Mouse (Mus musculus) forebrain, embryonic 15.5 days (tissue): ENCODE results near the gene Cd247. TPM values are rescaled to one million over a fixed set of nuclear protein-coding genes. Genes with fewer than 3 reads are reported as not detected.
"Not testable (repeated sequence)": the region's sequence is repeated elsewhere in the genome, so short reads cannot be mapped to it uniquely, and the experiment has no call there.

Experiments
- ATAC-seq: fragments of 200-750 bp; cut with Nextera tagmentation; replicated peaks from 2 replicates; pipeline ENCODE4 v1.8.0; 2017; ENCODE audit warnings: mild to moderate bottlenecking, moderate TSS enrichment, moderate library complexity
- H3K27ac ChIP-seq: fragments of 300-500 bp; sonication (generic); replicated peaks from 2 replicates; pipeline ENCODE4 v1.5.1; 2015; ENCODE audit warnings: mild to moderate bottlenecking, inconsistent platforms
- H3K27me3 ChIP-seq: fragments of 300-500 bp; sonication (generic); 2 replicates; pipeline ENCODE4 v1.6.1; 2015; ENCODE audit warnings: inconsistent platforms
- H3K36me3 ChIP-seq: fragments of 300-500 bp; sonication (generic); 2 replicates; pipeline ENCODE4 v1.6.1; 2015; ENCODE audit warnings: mild to moderate bottlenecking, inconsistent platforms
- H3K4me1 ChIP-seq: fragments of 300-500 bp; sonication (generic); 2 replicates; pipeline ENCODE4 v1.6.1; 2015; ENCODE audit warnings: inconsistent platforms
- H3K4me2 ChIP-seq: fragments of 300-500 bp; sonication (generic); replicated peaks from 2 replicates; pipeline ENCODE4 v1.6.1; 2015; ENCODE audit warnings: mild to moderate bottlenecking, inconsistent platforms
- H3K4me3 ChIP-seq: fragments of 300-500 bp; sonication (generic); 2 replicates; pipeline ENCODE4 v1.5.1; 2015; ENCODE audit warnings: mild to moderate bottlenecking, inconsistent platforms
- H3K9ac ChIP-seq: fragments of 300-500 bp; sonication (generic); replicated peaks from 2 replicates; pipeline ENCODE4 v1.6.1; 2015; ENCODE audit warnings: mild to moderate bottlenecking, inconsistent platforms
- H3K9me3 ChIP-seq: fragments of 300-500 bp; sonication (generic); 2 replicates; pipeline ENCODE4 v1.6.1; 2016; ENCODE audit warnings: inconsistent platforms
- WGBS: fragments of 180-500 bp; shearing (Covaris S2); methylation state at CpG from one replicate; pipeline ENCODE4 v1.1.7; 2015; ENCODE audit warnings: mixed read lengths; 5-methylcytosine and 5-hydroxymethylcytosine counted together
- polyA plus RNA-seq: library from polyadenylated mRNA; unstranded; fragments of >200 nt; fragmentation: Nextera tagmentation; extraction: Ambion mirVana; gene quantifications from 2 replicates; pipeline ENCODE4 v1.2.1, GENCODE M21; 2015

Gene Cd247
- 1.5 and 1.6 TPM in 2 replicates for polyA plus RNA-seq

DNA sequence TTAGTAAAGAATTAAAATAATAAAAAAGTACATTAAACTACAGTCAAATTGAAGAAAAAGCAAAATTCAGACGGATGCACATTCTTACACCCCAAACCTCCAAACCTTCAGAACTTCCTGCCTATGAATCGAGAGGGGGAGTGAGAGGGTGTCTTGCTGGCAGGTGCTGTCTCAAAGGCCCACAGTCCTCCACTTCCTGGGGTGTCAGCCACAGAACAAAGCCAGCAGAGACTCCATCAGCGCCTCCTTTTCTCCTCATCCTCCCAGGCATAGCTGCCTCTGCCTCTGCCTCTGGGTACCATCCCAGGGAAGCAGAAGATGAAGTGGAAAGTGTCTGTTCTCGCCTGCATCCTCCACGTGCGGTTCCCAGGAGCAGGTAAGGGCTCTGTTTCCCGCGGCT, at the start of gene Cd247:
Gene Cd247 (plus strand): TSS at position 171 of the 400 bp plus-strand sequence.
- WGBS, result 73% methylated on average over 8 of the region's 8 CpGs
- Histone ChIP-seq H3K9me3 (no peaks in the 10 kb centered on the region), H3K27ac (no peak within 1 kb of the TSS), H3K4me3 (no peak within 1 kb of the TSS), H3K27me3 (no peaks in the 10 kb centered on the region), H3K36me3 (no peaks in the 10 kb centered on the region), H3K4me1 (peaks cover 9% of the 10 kb centered on the region), H3K9ac (no peak within 1 kb of the TSS), H3K4me2 (no peak within 1 kb of the TSS)
- no peak for ATAC-seq

DNA sequence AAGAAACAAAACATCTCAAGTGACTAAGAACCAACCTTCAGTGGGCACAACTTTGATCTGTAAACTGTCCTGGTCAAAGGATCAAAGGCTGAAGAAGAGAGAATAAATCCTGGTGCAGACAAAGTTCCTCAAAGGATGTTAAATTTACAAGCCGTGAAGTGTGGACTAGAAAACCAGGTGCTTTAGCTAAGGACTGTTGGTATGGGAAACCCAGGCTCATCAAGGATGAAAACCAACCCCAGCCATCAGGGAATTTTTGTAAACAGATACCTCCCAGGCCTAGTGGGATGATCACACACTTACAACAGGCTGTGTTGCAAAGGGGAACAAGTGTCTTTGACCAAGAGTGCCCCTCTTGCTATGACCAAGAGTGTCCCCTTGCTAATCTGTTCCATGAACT, 49.5 kb upstream of the Cd247 start:
- Histone ChIP-seq H3K4me3 (no peak overlapping the region), H3K36me3 (no peaks in the 10 kb centered on the region), H3K4me1 (no peaks in the 10 kb centered on the region), H3K4me2 (no peak overlapping the region), H3K27me3 (no peaks in the 10 kb centered on the region), H3K9ac (no peak overlapping the region), H3K9me3 (no peaks in the 10 kb centered on the region), H3K27ac (no peak overlapping the region)
- no peak for ATAC-seq
- WGBS, result 90% methylated on average over 1 of the region's 1 CpGs

DNA sequence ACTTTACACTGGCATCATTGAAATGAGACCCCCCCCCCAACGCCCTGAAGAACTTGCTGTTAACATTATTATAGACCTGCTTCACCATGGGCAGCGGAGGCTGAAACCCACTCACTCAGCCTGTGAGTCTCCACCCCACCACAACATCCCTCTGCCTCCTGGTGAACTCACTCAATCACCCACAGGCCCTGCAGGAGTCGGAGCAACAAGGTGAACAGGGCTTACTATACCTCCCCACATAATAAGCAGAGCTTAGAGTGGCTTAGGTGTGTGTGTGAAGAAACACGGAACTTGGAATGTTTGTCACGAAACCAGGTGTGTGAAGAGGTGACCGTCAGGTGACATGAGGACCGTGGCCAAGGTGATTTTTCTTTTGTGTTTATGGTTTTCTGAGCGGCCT, 46.5 kb upstream of the Cd247 start:
- no peak overlapping the region for H3K4me2 ChIP-seq
- H3K27me3 ChIP-seq, result no peaks in the 10 kb centered on the region
- H3K36me3 ChIP-seq, result no peaks in the 10 kb centered on the region
- H3K4me1 ChIP-seq, result no peaks in the 10 kb centered on the region
- H3K9ac ChIP-seq, result no peak overlapping the region
- no peaks in the 10 kb centered on the region for H3K9me3 ChIP-seq
- 89% methylated on average over 8 of the region's 8 CpGs for WGBS
- no peak overlapping the region for H3K4me3 ChIP-seq
- no peak overlapping the region for H3K27ac ChIP-seq
- ATAC-seq, result no peak

DNA sequence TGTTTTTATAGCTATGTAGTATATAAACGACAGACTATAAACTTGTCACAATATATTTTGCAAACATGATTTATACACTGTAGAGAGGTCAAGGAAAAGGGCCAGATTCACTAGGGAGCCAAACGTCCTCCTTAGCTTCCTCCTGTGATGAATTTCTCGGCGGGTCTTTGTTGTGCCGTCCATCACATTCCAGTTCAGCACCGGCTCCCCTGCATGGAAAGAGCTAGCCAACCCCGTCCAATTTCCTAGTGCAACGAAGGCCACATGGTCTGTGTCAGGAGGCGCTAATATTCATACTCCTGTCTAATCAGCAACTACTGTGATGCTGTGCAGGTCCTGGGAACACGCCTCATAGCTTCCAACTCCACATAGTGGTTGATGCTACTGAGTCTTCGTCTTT, 40.4 kb upstream of the Cd247 start:
- Histone ChIP-seq H3K4me2 (no peak overlapping the region), H3K4me1 (no peaks in the 10 kb centered on the region), H3K27ac (no peak overlapping the region), H3K9ac (no peak overlapping the region), H3K9me3 (no peaks in the 10 kb centered on the region), H3K4me3 (no peak overlapping the region), H3K36me3 (no peaks in the 10 kb centered on the region), H3K27me3 (no peaks in the 10 kb centered on the region)
- WGBS, result 61% methylated on average over 11 of the region's 11 CpGs
- ATAC-seq, result no peak

DNA sequence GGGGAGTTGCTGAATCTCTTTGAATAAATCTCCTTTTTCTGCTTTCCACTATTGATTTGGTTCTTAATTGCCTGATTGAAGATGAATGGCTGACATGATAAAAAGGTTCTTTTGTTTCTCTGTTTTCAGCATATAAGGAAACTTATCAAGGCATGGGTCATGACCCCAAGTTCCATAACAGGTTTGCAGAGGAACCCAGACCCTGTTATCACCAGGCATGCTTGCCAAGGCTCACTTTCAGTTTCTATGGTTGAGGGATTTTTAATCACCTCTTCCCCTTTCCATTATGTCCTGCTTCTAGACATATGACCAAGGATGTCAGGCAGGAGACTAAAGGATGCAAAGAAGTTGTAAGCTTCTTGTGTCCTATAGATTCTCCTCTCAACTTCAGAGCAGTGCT, 37.3 kb upstream of the Cd247 start:
- no peaks in the 10 kb centered on the region for H3K9me3 ChIP-seq
- no peak overlapping the region for H3K4me3 ChIP-seq
- no peaks in the 10 kb centered on the region for H3K4me1 ChIP-seq
- H3K9ac ChIP-seq, result no peak overlapping the region
- H3K27ac ChIP-seq, result no peak overlapping the region
- no peak for ATAC-seq
- H3K27me3 ChIP-seq, result no peaks in the 10 kb centered on the region
- H3K4me2 ChIP-seq, result no peak overlapping the region
- H3K36me3 ChIP-seq, result no peaks in the 10 kb centered on the region

DNA sequence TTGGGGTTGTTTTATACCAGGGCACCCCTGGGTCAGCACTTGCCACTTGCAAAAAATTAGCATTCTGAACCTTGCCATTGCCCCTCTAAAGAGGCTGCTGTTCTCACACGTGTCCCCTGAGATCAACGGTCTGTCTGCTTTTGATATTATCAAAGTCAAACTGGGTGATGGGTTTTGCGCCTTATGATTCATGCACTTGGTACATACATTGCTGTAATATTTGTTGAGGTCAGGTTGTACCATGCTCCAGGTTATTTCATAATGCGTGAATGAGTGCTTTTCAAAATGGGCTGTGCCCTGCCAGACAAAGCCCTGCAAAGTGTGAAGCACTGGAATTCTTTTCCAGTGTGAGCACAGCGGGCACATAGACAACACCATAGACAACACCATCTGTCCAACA, 36.6 kb upstream of the Cd247 start:
- H3K4me2 ChIP-seq, result no peak overlapping the region
- H3K4me3 ChIP-seq, result no peak overlapping the region
- ATAC-seq, result no peak
- no peaks in the 10 kb centered on the region for H3K4me1 ChIP-seq
- no peaks in the 10 kb centered on the region for H3K27me3 ChIP-seq
- no peaks in the 10 kb centered on the region for H3K9me3 ChIP-seq
- no peaks in the 10 kb centered on the region for H3K36me3 ChIP-seq
- H3K27ac ChIP-seq, result no peak overlapping the region
- H3K9ac ChIP-seq, result no peak overlapping the region
- WGBS, result 86% methylated on average over 5 of the region's 5 CpGs

DNA sequence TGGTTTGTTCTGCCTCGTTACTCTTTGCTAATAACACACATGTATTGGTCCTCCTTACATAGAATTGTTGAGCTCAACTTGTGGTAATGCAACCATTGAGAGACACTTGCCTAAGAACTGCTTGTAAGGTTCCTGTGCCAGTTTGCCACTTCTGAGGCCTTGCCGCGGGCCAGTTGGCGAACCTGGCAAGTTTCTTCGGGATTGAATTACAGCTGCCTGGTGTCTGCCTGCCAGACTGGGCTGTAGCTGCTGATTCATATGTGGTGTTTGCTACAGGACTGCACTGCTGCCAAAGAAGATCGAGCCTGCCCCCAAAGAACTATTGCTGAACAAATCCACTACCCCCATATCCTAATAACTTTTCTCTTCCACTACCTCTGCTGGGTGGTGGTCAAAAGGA, 34.3 kb upstream of the Cd247 start:
- H3K27ac ChIP-seq, result no peak overlapping the region
- ATAC-seq, result no peak
- no peaks in the 10 kb centered on the region for H3K36me3 ChIP-seq
- no peaks in the 10 kb centered on the region for H3K9me3 ChIP-seq
- no peaks in the 10 kb centered on the region for H3K4me1 ChIP-seq
- no peak overlapping the region for H3K4me3 ChIP-seq
- no peak overlapping the region for H3K4me2 ChIP-seq
- no peak overlapping the region for H3K9ac ChIP-seq
- WGBS, result 82% methylated on average over 6 of the region's 6 CpGs
- H3K27me3 ChIP-seq, result no peaks in the 10 kb centered on the region

DNA sequence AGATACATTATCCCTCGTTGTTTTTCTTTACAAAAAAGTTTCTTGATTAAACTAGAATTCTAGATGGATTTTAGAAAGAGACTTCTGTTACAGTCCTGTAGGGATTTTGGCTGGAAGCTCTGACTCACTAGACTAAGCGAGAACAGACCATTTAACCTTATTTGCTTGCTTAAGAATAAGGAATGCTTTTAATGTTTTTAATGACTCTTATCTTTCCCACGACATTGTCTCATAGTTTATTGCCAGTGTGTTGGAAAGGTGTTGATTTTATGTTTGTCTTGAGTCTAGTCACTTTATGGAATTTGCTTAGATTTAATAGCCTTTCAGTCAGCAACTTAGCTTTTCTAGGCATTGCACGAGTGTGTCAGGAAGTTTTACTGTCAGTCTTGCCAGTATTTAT, 33.3 kb upstream of the Cd247 start:
- ATAC-seq, result no peak
- H3K27me3 ChIP-seq, result no peaks in the 10 kb centered on the region
- no peaks in the 10 kb centered on the region for H3K4me1 ChIP-seq
- no peak overlapping the region for H3K27ac ChIP-seq
- no peak overlapping the region for H3K4me3 ChIP-seq
- H3K36me3 ChIP-seq, result no peaks in the 10 kb centered on the region
- no peaks in the 10 kb centered on the region for H3K9me3 ChIP-seq
- H3K9ac ChIP-seq, result no peak overlapping the region
- WGBS, result 74% methylated on average over 4 of the region's 4 CpGs
- H3K4me2 ChIP-seq, result no peak overlapping the region

DNA sequence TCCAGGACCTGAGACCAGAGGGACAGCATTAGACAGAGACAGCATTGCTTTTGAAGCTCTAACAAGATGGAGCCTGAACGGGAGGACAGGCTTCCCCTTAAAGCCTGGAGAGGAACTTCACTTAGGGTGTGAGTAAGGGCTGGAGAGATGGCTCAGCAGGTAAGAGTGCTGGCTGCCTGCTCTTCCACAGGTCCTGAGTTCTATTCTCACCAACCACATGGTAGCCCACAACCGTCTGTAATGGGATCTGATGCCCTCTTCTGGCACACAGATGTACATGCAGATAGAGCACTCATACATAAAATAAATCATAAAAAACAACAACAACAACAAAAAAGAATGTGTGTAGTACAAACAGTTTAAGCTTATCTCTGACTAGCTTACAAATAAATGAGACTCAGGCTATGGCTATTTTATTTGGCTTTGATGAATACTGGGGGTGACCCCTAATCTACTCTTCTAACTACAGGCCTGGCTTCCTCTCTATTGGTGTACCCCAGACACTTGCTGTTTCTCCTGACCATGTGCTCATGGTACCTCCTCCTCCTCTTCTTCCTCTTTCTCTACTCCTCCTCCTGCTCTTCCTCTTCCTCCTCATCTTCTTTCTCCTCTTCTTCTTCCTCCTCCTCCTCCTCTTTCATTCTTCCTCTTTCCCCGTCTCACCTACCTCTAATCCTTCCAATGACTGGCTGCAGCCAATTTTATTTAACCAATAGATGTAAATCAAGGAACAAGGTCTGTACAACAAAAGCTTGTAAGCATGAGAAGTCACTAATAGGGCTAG, 26.8 kb upstream of the Cd247 start:
- no peak overlapping the region for H3K27ac ChIP-seq
- 85% methylated on average over 3 of the region's 3 CpGs for WGBS
- no peak for ATAC-seq

DNA sequence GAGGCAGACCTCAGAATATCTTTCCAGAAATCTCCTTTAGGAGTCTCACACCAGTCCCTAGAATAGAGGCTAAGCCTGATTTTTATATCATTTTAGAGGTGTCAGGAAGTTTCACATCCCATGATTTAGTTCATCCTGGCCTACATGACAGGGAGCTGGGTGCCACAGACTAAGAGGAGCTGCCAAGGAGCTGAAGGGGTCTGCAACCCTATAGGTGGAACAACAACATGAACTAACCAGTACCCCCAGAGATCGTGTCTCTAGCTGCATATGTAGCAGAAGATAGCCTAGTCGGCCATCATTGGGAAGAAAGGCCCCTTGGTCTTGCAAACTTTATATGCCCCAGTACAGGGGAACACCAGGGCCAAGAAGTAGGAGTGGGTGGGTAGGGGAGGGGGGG, 26.0 kb upstream of the Cd247 start:
- whole genome bisulfite sequencing, result 55% methylated on average over 2 of the region's 2 CpGs
- H3K9me3 ChIP-seq, H3K4me3 ChIP-seq, H3K4me2 ChIP-seq, H3K4me1 ChIP-seq, H3K36me3 ChIP-seq, ATAC-seq, H3K9ac ChIP-seq, H3K27ac ChIP-seq, H3K27me3 ChIP-seq: not testable (repeated sequence)

More for the DNA sequence above, 26.8 kb upstream of the Cd247 start:
- no peak overlapping the region for H3K9ac ChIP-seq
- no peak overlapping the region for H3K4me3 ChIP-seq
- H3K4me2 ChIP-seq, result no peak overlapping the region
- H3K36me3 ChIP-seq, result no peaks in the 10 kb centered on the region
- H3K4me1 ChIP-seq, result peaks cover 9% of the 10 kb centered on the region
- H3K27me3 ChIP-seq, result peaks cover 6% of the 10 kb centered on the region; the same call in 1 of the 2 replicates
- H3K9me3 ChIP-seq, result no peaks in the 10 kb centered on the region

DNA sequence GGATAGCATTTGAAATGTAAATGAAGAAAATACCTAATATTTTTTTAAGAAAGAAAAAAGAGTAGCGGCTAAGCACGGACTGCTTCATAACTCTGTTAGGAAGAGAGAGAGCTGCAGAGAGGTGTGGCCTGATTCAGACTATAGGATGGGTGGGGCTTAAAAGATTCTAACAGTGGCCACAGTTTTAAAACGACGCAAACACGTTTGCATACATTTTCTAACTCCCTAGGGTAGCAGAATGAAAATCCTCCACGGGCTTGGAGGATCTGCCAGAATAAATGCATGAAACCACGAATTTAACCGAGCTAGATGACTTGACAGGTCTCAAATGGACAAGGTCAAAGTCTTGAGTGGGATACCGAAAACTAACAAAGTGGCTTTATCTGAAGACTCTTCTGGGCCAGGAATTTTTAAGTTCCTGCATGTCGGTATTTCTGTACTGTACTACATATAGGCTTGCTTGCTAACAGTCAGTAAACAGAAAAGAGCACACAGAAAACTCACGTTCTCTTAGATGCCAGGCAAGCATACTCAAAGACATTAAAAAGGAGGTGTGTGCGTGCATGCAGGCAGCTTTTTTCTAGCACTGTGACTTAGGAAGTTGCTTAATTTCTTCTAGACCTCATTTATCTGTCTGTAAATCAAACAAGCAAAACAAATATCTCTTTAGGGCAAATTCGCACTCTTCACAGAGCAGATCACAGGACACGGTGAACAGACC, 25.4 kb upstream of the Cd247 start:
- H3K9me3 ChIP-seq, result no peaks in the 10 kb centered on the region
- no peaks in the 10 kb centered on the region for H3K36me3 ChIP-seq
- no peak overlapping the region for H3K27ac ChIP-seq
- 25% methylated on average over 14 of the region's 14 CpGs for WGBS
- H3K27me3 ChIP-seq, result peaks cover 6% of the 10 kb centered on the region; the same call in 1 of the 2 replicates
- peak; percentile 55 for ATAC-seq
- peaks cover 9% of the 10 kb centered on the region for H3K4me1 ChIP-seq
- no peak overlapping the region for H3K9ac ChIP-seq
- peak overlapping the region; percentile 96 for H3K4me2 ChIP-seq
- peak overlapping the region; percentile 88 for H3K4me3 ChIP-seq

DNA sequence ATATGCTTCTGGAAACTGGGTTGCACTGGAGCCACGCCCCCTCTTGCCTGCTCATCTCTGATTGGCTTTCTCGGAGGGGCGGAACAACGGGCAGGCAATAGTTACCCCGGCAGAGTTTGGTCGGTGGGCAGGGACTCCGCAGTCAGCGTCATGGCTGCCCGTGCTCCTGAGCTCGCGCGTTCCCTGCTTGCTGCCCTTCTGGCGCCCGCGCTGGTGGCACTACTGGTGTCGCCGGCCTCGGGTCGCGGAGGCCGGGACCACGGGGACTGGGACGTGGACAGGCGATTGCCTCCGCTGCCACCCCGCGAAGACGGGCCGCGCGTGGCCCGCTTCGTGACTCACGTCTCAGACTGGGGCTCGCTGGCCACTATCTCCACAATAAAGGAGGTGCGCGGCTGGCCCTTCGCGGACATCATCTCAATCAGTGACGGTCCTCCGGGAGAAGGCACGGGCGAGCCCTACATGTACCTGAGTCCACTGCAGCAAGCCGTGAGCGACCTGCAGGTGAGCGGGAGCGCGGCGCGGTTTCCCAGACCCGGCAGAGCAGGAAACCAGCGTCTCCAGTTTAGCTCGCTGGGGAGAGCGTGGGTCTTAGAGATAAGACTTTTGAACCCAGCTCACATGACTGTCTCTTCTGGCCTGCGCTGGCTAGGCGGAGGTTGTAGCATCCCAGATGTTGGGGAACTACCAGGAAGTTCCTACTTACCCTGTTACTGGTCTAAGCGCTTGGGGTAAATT, 24.7 kb upstream of the Cd247 start, which contains the start of gene Creg1:
Gene Creg1 (plus strand): TSS at position 112 of the 738 bp plus-strand sequence.
- Histone ChIP-seq H3K27ac (no peak within 1 kb of the TSS), H3K9ac (peak within 1 kb of the TSS; percentile 69), H3K27me3 (peaks cover 6% of the 10 kb centered on the region; the same call in 1 of the 2 replicates), H3K4me1 (peaks cover 9% of the 10 kb centered on the region), H3K36me3 (no peaks in the 10 kb centered on the region), H3K4me3 (peak within 1 kb of the TSS; percentile 88), H3K9me3 (no peaks in the 10 kb centered on the region), H3K4me2 (peak within 1 kb of the TSS; percentile 96)
- under 1% methylated on average over 57 of the region's 57 CpGs for WGBS
- peak; percentile 99 for ATAC-seq
